Mouse (Mus musculus): Measurements from ENCODE around the gene Cdhr5. TPM values are rescaled to one million over a fixed set of nuclear protein-coding genes. Genes with fewer than 3 reads are reported as not detected.

Gene Cdhr5
- polyA plus RNA-seq, 1 experiment from 2014 or later, result 0.20 TPM

GRCm38 (mm10) chr7:141301386-141301785, 24.8 kb upstream of the Cdhr5 start:
- Histone ChIP-seq H3K27ac (replicated peaks; ENCODE audit: low read depth, low read length) (no peak overlapping the region), H3K27me3 (ENCODE audit: control insufficient read depth, insufficient read depth, low read length) (no peaks in the 10 kb centered on the region), H3K4me2 (ENCODE audit: low read depth, severe bottlenecking) (no peak overlapping the region), H3K4me1 (ENCODE audit: control insufficient read depth, insufficient read depth, low read length) (no peaks in the 10 kb centered on the region), H3K4me3 (ENCODE audit: low read depth, low read length) (no peak overlapping the region), H3K36me3 (ENCODE audit: control insufficient read depth, insufficient read depth, low read length) (peaks cover 16% of the 10 kb centered on the region; the same call in 1 of the 2 replicates), H3K9ac (ENCODE audit: low read length) (no peak overlapping the region), H3K9me3 (ENCODE audit: control insufficient read depth, low read length) (no peaks in the 10 kb centered on the region)
- WGBS, result 95% methylated on average over 9 of the region's 9 CpGs
- no peak for ATAC-seq (ENCODE audit: insufficient number of reproducible peaks, low FRiP score, low TSS enrichment, low read depth)
- no peak for DNase-seq (ENCODE audit: low spot score)

- no peak overlapping the region for H3K27ac ChIP-seq (replicated peaks; ENCODE audit: low read depth, low read length)
- H3K36me3 ChIP-seq (ENCODE audit: control insufficient read depth, insufficient read depth, low read length), result peaks cover 9% of the 10 kb centered on the region; the same call in 1 of the 2 replicates
- DNase-seq (ENCODE audit: low spot score) (no peak), ATAC-seq (ENCODE audit: insufficient number of reproducible peaks, low FRiP score, low TSS enrichment, low read depth) (no peak)
- no peak overlapping the region for H3K4me3 ChIP-seq (ENCODE audit: low read depth, low read length)
- no peaks in the 10 kb centered on the region for H3K4me1 ChIP-seq (ENCODE audit: control insufficient read depth, insufficient read depth, low read length)
- no peaks in the 10 kb centered on the region for H3K9me3 ChIP-seq (ENCODE audit: control insufficient read depth, low read length)
- WGBS, result 97% methylated on average over 8 of the region's 8 CpGs
- no peak overlapping the region for H3K9ac ChIP-seq (ENCODE audit: low read length)
- no peak overlapping the region for H3K4me2 ChIP-seq (ENCODE audit: low read depth, severe bottlenecking)
- peaks cover 16% of the 10 kb centered on the region for H3K27me3 ChIP-seq (ENCODE audit: control insufficient read depth, insufficient read depth, low read length)
Measured at GRCm38 (mm10) chr7:141299175-141299574, 22.6 kb upstream of the Cdhr5 start.

- Histone ChIP-seq H3K27ac (replicated peaks; ENCODE audit: low read depth, low read length) (no peak overlapping the region), H3K9ac (ENCODE audit: low read length) (no peak overlapping the region), H3K36me3 (ENCODE audit: control insufficient read depth, insufficient read depth, low read length) (peaks cover 7% of the 10 kb centered on the region; the same call in 1 of the 2 replicates), H3K9me3 (ENCODE audit: control insufficient read depth, low read length) (no peaks in the 10 kb centered on the region), H3K4me1 (ENCODE audit: control insufficient read depth, insufficient read depth, low read length) (peaks cover 7% of the 10 kb centered on the region), H3K27me3 (ENCODE audit: control insufficient read depth, insufficient read depth, low read length) (peaks cover 27% of the 10 kb centered on the region), H3K4me2 (ENCODE audit: low read depth, severe bottlenecking) (no peak overlapping the region), H3K4me3 (ENCODE audit: low read depth, low read length) (no peak overlapping the region)
- no peak for ATAC-seq (ENCODE audit: insufficient number of reproducible peaks, low FRiP score, low TSS enrichment, low read depth)
- no peak for DNase-seq (ENCODE audit: low spot score)
- 84% methylated on average over 3 of the region's 3 CpGs for WGBS
Measured at GRCm38 (mm10) chr7:141297926-141298650, 21.5 kb upstream of the Cdhr5 start.

- H3K9ac ChIP-seq (ENCODE audit: low read length), result no peak overlapping the region
- H3K27ac ChIP-seq (replicated peaks; ENCODE audit: low read depth, low read length), result no peak overlapping the region
- peak overlapping the region; percentile 30 for H3K4me3 ChIP-seq (ENCODE audit: low read depth, low read length)
- H3K36me3 ChIP-seq (ENCODE audit: control insufficient read depth, insufficient read depth, low read length), result peaks cover 7% of the 10 kb centered on the region; the same call in 1 of the 2 replicates
- ATAC-seq (ENCODE audit: insufficient number of reproducible peaks, low FRiP score, low TSS enrichment, low read depth) (no peak), DNase-seq (ENCODE audit: low spot score) (peak; percentile 38)
- H3K9me3 ChIP-seq (ENCODE audit: control insufficient read depth, low read length), result no peaks in the 10 kb centered on the region
- H3K27me3 ChIP-seq (ENCODE audit: control insufficient read depth, insufficient read depth, low read length), result peaks cover 47% of the 10 kb centered on the region
- 8% methylated on average over 22 of the region's 22 CpGs for WGBS
- peaks cover 14% of the 10 kb centered on the region for H3K4me1 ChIP-seq (ENCODE audit: control insufficient read depth, insufficient read depth, low read length)
- H3K4me2 ChIP-seq (ENCODE audit: low read depth, severe bottlenecking), result peak overlapping the region; percentile 73
Measured at GRCm38 (mm10) chr7:141294479-141294878, 17.9 kb upstream of the Cdhr5 start.

GRCm38 (mm10) chr7:141293852-141294471, 17.4 kb upstream of the Cdhr5 start:
- WGBS, result under 1% methylated on average over 51 of the region's 53 CpGs
- H3K27ac ChIP-seq (replicated peaks; ENCODE audit: low read depth, low read length), result no peak overlapping the region
- peak overlapping the region; percentile 73 for H3K4me2 ChIP-seq (ENCODE audit: low read depth, severe bottlenecking)
- ATAC-seq (ENCODE audit: insufficient number of reproducible peaks, low FRiP score, low TSS enrichment, low read depth) (no peak), DNase-seq (ENCODE audit: low spot score) (peak; percentile 61)
- peak overlapping the region; percentile 30 for H3K4me3 ChIP-seq (ENCODE audit: low read depth, low read length)
- peaks cover 4% of the 10 kb centered on the region; the same call in 1 of the 2 replicates for H3K36me3 ChIP-seq (ENCODE audit: control insufficient read depth, insufficient read depth, low read length)
- peaks cover 47% of the 10 kb centered on the region for H3K27me3 ChIP-seq (ENCODE audit: control insufficient read depth, insufficient read depth, low read length)
- H3K9me3 ChIP-seq (ENCODE audit: control insufficient read depth, low read length), result no peaks in the 10 kb centered on the region
- peaks cover 14% of the 10 kb centered on the region for H3K4me1 ChIP-seq (ENCODE audit: control insufficient read depth, insufficient read depth, low read length)
- H3K9ac ChIP-seq (ENCODE audit: low read length), result peak overlapping the region; percentile 40

GRCm38 (mm10) chr7:141292583-141293388, 16.2 kb upstream of the Cdhr5 start:
- DNase-seq (ENCODE audit: low spot score) (peak; percentile 41), ATAC-seq (ENCODE audit: insufficient number of reproducible peaks, low FRiP score, low TSS enrichment, low read depth) (no peak)
- Histone ChIP-seq H3K27me3 (ENCODE audit: control insufficient read depth, insufficient read depth, low read length) (peaks cover 47% of the 10 kb centered on the region), H3K36me3 (ENCODE audit: control insufficient read depth, insufficient read depth, low read length) (peaks cover 3% of the 10 kb centered on the region; the same call in 1 of the 2 replicates), H3K9me3 (ENCODE audit: control insufficient read depth, low read length) (no peaks in the 10 kb centered on the region), H3K27ac (replicated peaks; ENCODE audit: low read depth, low read length) (no peak overlapping the region), H3K4me1 (ENCODE audit: control insufficient read depth, insufficient read depth, low read length) (peaks cover 14% of the 10 kb centered on the region), H3K9ac (ENCODE audit: low read length) (peak overlapping the region; percentile 65; the same call in 1 of the 2 replicates), H3K4me2 (ENCODE audit: low read depth, severe bottlenecking) (peak overlapping the region; percentile 98), H3K4me3 (ENCODE audit: low read depth, low read length) (peak overlapping the region; percentile 59)
- WGBS, result 37% methylated on average over 15 of the region's 15 CpGs

- no peak within 1 kb of the TSS for H3K27ac ChIP-seq (replicated peaks; ENCODE audit: low read depth, low read length)
- H3K4me2 ChIP-seq (ENCODE audit: low read depth, severe bottlenecking), result peak within 1 kb of the TSS; percentile 98
- peak within 1 kb of the TSS; percentile 59 for H3K4me3 ChIP-seq (ENCODE audit: low read depth, low read length)
- no peaks in the 10 kb centered on the region for H3K9me3 ChIP-seq (ENCODE audit: control insufficient read depth, low read length)
- no peaks in the 10 kb centered on the region for H3K36me3 ChIP-seq (ENCODE audit: control insufficient read depth, insufficient read depth, low read length)
- peak within 1 kb of the TSS; percentile 65 for H3K9ac ChIP-seq (ENCODE audit: low read length)
- WGBS, result 1% methylated on average over 46 of the region's 46 CpGs
- H3K4me1 ChIP-seq (ENCODE audit: control insufficient read depth, insufficient read depth, low read length), result peaks cover 14% of the 10 kb centered on the region
- DNase-seq (ENCODE audit: low spot score) (peak; percentile 76), ATAC-seq (ENCODE audit: insufficient number of reproducible peaks, low FRiP score, low TSS enrichment, low read depth) (no peak; the same call in 1 of the 2 replicates)
- peaks cover 47% of the 10 kb centered on the region for H3K27me3 ChIP-seq (ENCODE audit: control insufficient read depth, insufficient read depth, low read length)
Measured at GRCm38 (mm10) chr7:141291921-141292582, 15.5 kb upstream of the Cdhr5 start, which contains the start of gene Drd4. Gene Drd4 (plus strand): TSS chr7:141292006.

Measured in limb, embryonic 11.5 days (tissue).